Comparison of ENCODE assay signal across 14 mouse cellular contexts in genomic region chr2:38969650-38970049, GRCm38 (mm10). TPM values are rescaled to one million over a fixed set of nuclear protein-coding genes. Genes with fewer than 3 reads are reported as not detected.
"Had no signal": no experiment of that assay in that cellular context is flagged by ENCODE, and none has a peak within 500 bp of the region (broad histone marks: within the 10 kb centered on the region; RNA-seq: fewer than 3 reads in every experiment).

No protein-coding gene starts in this region.

- DNase-seq: kidney, adult 18-20 months; kidney, adult 9 months; kidney, postnatal 4 days; left cerebral cortex, postnatal 4 days; lung, adult 2 months; lung, postnatal 14 days; lung, postnatal 4 days; midbrain, embryonic 14.5 days; thymus, postnatal 25 days had no signal

- H3K4me3 ChIP-seq: limb, embryonic 12.5 days; limb, embryonic 15.5 days had no signal

- H3K4me1 ChIP-seq: limb, embryonic 12.5 days; limb, embryonic 15.5 days had no signal

- H3K27me3 ChIP-seq: limb, embryonic 12.5 days; limb, embryonic 15.5 days had no signal

- H3K36me3 ChIP-seq: limb, embryonic 12.5 days; limb, embryonic 15.5 days had no signal

- H3K9me3 ChIP-seq: limb, embryonic 12.5 days; limb, embryonic 15.5 days had no signal

- H3K4me2 ChIP-seq: limb, embryonic 12.5 days; limb, embryonic 15.5 days; midbrain, embryonic 11.5 days had no signal

- H3K9ac ChIP-seq: limb, embryonic 12.5 days; limb, embryonic 15.5 days had no signal

- H3K27ac ChIP-seq: kidney, postnatal 0 days; limb, embryonic 12.5 days; limb, embryonic 15.5 days had no signal

RNA-seq across cellular contexts. Expression of gene Olfml2a, which starts 37.9 kb away (rescaled TPM):
- total RNA-seq: megakaryocyte-erythroid progenitor cell, adult 5-6 weeks had no signal
